Mouse (Mus musculus) heart, postnatal 0 days (tissue): Measurements from ENCODE around the gene Wnt11.

ENCODE experiments used
- CTCF ChIP-seq: IDR thresholded peaks from 2 replicates; pipeline ENCODE4 v1.5.1; 2016; ENCODE audit warnings: antibody characterized with exemption, control low read depth, low read depth
- EP300 ChIP-seq: IDR thresholded peaks from 2 replicates; pipeline ENCODE4 v1.6.1; 2016; ENCODE audit warnings: antibody characterized with exemption, low read depth

DNA sequence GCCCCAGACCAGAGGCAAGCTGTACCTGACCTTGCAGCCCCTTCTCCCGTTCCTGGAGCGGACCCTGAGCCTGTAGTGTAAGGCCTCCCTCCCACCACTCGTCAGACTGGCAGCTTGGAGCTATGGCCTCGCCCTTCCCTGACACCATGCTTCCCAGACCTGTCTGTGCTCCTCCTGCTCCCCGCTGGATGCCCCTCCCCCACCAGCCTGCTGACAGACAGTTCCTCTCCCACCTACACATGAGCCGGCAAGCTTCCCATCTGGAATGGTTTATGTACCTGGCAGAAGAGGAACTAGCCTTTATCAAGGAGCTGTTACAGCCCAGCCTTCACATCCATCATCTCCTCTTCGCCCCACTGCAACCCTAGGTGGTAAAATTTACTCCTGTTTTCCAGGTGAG is 6.0 kb upstream of the Wnt11 start:
- TF ChIP-seq CTCF (no peak), EP300 (no peak)
